Mouse (Mus musculus) limb, embryonic 12.5 days (tissue): ENCODE measurements at regions not wholly inside any gene's neighbourhood (a gene's known extent, or its start where the extent isn't known, plus 50 kb on each side); places are given as distances from the start of the nearest gene placed in this dataset.

Experiments
- ATAC-seq: fragments of 200-750 bp; cut with Nextera tagmentation; 2 replicates; pipeline ENCODE4 v1.8.0; 2017; ENCODE audit warnings: low read depth, moderate TSS enrichment; ENCODE audit not compliant: insufficient number of reproducible peaks, insufficient read depth, low FRiP score, low TSS enrichment
- H3K27ac ChIP-seq: fragments of 300-500 bp; sonication (generic); 2 replicates; pipeline ENCODE4 v1.5.1; 2016; ENCODE audit warnings: mild to moderate bottlenecking, moderate library complexity
- H3K27me3 ChIP-seq: fragments of 300-500 bp; sonication (generic); 2 replicates; pipeline ENCODE4 v1.6.1; 2016; ENCODE audit warnings: mild to moderate bottlenecking, moderate library complexity
- H3K36me3 ChIP-seq: fragments of 300-500 bp; sonication (generic); 2 replicates; pipeline ENCODE4 v1.6.1; 2016; ENCODE audit warnings: mild to moderate bottlenecking, moderate library complexity
- H3K4me1 ChIP-seq: fragments of 300-500 bp; sonication (generic); replicated peaks from 2 replicates; pipeline ENCODE4 v1.6.1; 2016
- H3K4me2 ChIP-seq: fragments of 300-500 bp; sonication (generic); 2 replicates; pipeline ENCODE4 v1.6.1; 2016; ENCODE audit warnings: mild to moderate bottlenecking, moderate library complexity
- H3K4me3 ChIP-seq: fragments of 300-500 bp; sonication (generic); replicated peaks from 2 replicates; pipeline ENCODE4 v1.5.1; 2016; ENCODE audit warnings: mild to moderate bottlenecking
- H3K9ac ChIP-seq: fragments of 300-500 bp; sonication (generic); replicated peaks from 2 replicates; pipeline ENCODE4 v1.6.1; 2016; ENCODE audit warnings: mild to moderate bottlenecking, moderate library complexity
- H3K9me3 ChIP-seq: fragments of 300-500 bp; sonication (generic); 2 replicates; pipeline ENCODE4 v1.6.1; 2016; ENCODE audit warnings: mild to moderate bottlenecking, moderate library complexity
- whole genome bisulfite sequencing: fragments of 180-500 bp; shearing (Covaris S2); methylation state at CpG from one replicate; pipeline ENCODE4 v1.1.7; 2016; 5-methylcytosine and 5-hydroxymethylcytosine counted together

DNA sequence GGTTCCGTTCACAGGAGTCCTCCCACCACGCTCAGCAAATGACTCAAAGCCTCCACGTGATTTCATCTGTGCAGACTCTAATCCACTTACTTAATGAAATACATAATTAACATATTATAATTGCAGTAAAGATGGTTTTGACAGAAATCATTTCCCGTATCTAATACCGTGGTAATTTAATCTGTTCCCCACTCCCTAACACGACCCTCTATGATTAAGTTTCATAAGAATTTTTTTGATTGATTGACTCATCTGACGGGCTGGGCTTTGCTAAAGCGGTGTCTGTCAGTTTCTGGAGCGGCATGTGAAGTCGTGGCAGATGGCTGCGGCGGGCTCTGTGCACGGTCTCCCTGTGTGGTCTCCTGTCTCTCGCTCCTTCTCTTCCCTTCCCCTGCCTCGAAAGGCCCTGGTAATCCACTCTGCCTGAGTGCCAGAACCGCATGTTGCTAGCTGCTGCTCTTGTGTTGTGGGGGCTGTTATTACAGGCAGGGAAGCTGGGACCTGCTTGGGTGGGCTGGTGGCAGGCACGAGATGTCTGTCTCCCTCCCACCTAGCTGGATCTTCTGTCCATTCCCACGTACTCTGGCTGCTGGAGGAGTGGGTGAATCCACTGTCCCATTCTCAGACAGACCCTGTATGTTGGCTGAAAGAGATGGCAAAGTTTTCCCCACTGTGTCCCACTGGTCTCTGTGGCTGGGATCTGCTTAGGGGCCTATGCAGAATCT, 195.0 kb downstream of the Tshz3 start:
- 0 out of 2 replicates have a peak, but pooled peaks have one; percentile 55 for ATAC-seq
- Histone ChIP-seq H3K27me3 (no peaks in the 10 kb centered on the region), H3K4me1 (peaks cover 11% of the 10 kb centered on the region), H3K27ac (no peak overlapping the region), H3K9me3 (peaks cover 5% of the 10 kb centered on the region; the same call in 1 of the 2 replicates), H3K36me3 (no peaks in the 10 kb centered on the region), H3K4me2 (no peak overlapping the region), H3K9ac (no peak overlapping the region), H3K4me3 (no peak overlapping the region)
- 56% methylated on average over 18 of the region's 18 CpGs for WGBS

- no peak overlapping the region for H3K4me3 ChIP-seq
- 56% methylated on average over 12 of the region's 12 CpGs for WGBS
- H3K4me2 ChIP-seq: peak overlapping the region; percentile 18
- no peaks in the 10 kb centered on the region for H3K9me3 ChIP-seq
- no peaks in the 10 kb centered on the region for H3K27me3 ChIP-seq
- no peak for ATAC-seq
- H3K36me3 ChIP-seq: no peaks in the 10 kb centered on the region
- H3K27ac ChIP-seq: no peak overlapping the region
- no peak overlapping the region for H3K9ac ChIP-seq
- peaks cover 11% of the 10 kb centered on the region for H3K4me1 ChIP-seq
Measured at GRCm38 (mm10) chr7:36896339-36896738, 198.4 kb downstream of the Tshz3 start.

- Histone ChIP-seq H3K4me2 (no peak overlapping the region), H3K27me3 (no peaks in the 10 kb centered on the region), H3K27ac (no peak overlapping the region), H3K9ac (no peak overlapping the region), H3K4me3 (no peak overlapping the region), H3K4me1 (peaks cover 1% of the 10 kb centered on the region), H3K36me3 (no peaks in the 10 kb centered on the region), H3K9me3 (no peaks in the 10 kb centered on the region)
- no peak for ATAC-seq
- 86% methylated on average over 5 of the region's 5 CpGs for WGBS
Measured at GRCm38 (mm10) chr7:36901537-36901936, 203.6 kb downstream of the Tshz3 start.

- ATAC-seq: no peak
- Histone ChIP-seq H3K36me3 (no peaks in the 10 kb centered on the region), H3K4me1 (no peaks in the 10 kb centered on the region), H3K4me2 (no peak overlapping the region), H3K4me3 (no peak overlapping the region), H3K9me3 (no peaks in the 10 kb centered on the region), H3K27ac (no peak overlapping the region), H3K9ac (no peak overlapping the region), H3K27me3 (no peaks in the 10 kb centered on the region)
- WGBS: 91% methylated on average over 3 of the region's 3 CpGs
Measured at GRCm38 (mm10) chr7:36913304-36913703, 215.4 kb downstream of the Tshz3 start.

DNA sequence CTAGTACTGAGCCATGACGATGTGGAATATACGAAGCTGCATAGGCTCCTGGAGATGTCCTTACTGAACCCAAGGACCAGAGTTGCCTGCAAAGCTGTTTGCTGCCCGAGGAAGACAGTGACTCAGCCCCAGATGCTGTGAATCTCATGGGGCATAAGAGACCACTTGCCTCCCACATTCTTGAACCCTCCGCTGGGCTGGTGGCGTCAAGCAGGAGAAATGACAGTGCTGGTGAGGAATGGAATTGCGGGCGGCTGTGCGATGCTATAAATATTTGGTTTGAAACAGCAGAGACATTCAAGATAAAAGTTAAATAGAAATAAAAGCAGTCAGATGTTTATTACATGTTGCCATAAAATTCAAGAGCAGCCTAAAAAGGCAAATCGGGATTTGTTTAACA, 216.3 kb downstream of the Tshz3 start:
- Histone ChIP-seq H3K36me3 (no peaks in the 10 kb centered on the region), H3K9me3 (no peaks in the 10 kb centered on the region), H3K27ac (no peak overlapping the region), H3K4me3 (no peak overlapping the region), H3K9ac (no peak overlapping the region), H3K4me2 (no peak overlapping the region), H3K4me1 (no peaks in the 10 kb centered on the region), H3K27me3 (no peaks in the 10 kb centered on the region)
- WGBS: 84% methylated on average over 9 of the region's 9 CpGs
- no peak for ATAC-seq

DNA sequence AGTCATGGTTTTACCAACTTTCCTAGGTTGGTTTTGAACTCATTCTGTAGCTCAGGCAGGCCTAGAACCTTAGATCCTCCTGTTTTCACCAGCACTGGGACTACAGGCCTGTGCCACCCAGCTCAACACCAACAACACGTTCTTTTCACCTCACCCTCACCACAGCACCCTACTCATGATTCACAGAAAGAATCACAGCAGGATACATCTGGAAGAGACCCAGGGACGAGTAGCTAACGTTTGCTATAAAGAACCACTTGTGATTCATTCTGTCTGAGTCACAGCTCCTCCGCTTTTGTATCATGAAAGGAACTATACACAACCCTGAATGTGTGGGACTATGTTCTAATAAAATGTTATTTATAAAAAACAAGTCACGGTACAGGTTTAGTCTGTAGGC, 217.3 kb downstream of the Tshz3 start:
- no peak overlapping the region for H3K9ac ChIP-seq
- ATAC-seq: no peak
- H3K27me3 ChIP-seq: no peaks in the 10 kb centered on the region
- no peaks in the 10 kb centered on the region for H3K36me3 ChIP-seq
- H3K9me3 ChIP-seq: no peaks in the 10 kb centered on the region
- 69% methylated on average over 5 of the region's 5 CpGs for WGBS
- no peak overlapping the region for H3K4me2 ChIP-seq
- no peaks in the 10 kb centered on the region for H3K4me1 ChIP-seq
- H3K27ac ChIP-seq: no peak overlapping the region
- H3K4me3 ChIP-seq: no peak overlapping the region

- H3K9ac ChIP-seq: no peak overlapping the region
- H3K4me1 ChIP-seq: no peaks in the 10 kb centered on the region
- H3K9me3 ChIP-seq: no peaks in the 10 kb centered on the region
- no peak overlapping the region for H3K27ac ChIP-seq
- ATAC-seq: no peak
- no peaks in the 10 kb centered on the region for H3K27me3 ChIP-seq
- H3K4me3 ChIP-seq: no peak overlapping the region
- no peaks in the 10 kb centered on the region for H3K36me3 ChIP-seq
- 73% methylated on average over 9 of the region's 9 CpGs for WGBS
- H3K4me2 ChIP-seq: no peak overlapping the region
Measured at GRCm38 (mm10) chr7:36917011-36917410, 219.1 kb downstream of the Tshz3 start.

DNA sequence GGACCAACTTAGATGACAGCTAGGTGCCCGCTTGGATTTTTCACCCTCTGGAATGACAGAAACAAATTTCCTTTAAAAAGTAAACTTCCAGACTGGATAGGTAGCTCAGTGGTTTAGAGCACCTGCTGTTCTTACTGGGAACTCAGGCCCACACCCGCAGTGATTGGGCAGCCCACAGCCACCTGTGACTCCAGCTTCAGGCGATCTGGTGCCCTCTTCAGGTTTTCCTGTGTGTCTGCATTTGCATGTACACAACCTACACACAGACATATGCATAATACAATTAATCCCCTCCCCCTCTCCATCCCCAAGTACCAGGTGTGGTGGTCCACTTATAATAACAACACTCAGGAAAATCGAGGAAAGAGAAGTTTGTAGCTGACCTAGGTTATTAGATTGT, 221.5 kb downstream of the Tshz3 start:
- no peak for ATAC-seq
- no peaks in the 10 kb centered on the region for H3K27me3 ChIP-seq
- H3K4me2 ChIP-seq: no peak overlapping the region
- no peak overlapping the region for H3K4me3 ChIP-seq
- H3K9me3 ChIP-seq: no peaks in the 10 kb centered on the region
- H3K9ac ChIP-seq: no peak overlapping the region
- 75% methylated on average over 4 of the region's 4 CpGs for WGBS
- no peaks in the 10 kb centered on the region for H3K4me1 ChIP-seq
- no peaks in the 10 kb centered on the region for H3K36me3 ChIP-seq
- no peak overlapping the region for H3K27ac ChIP-seq

- no peak overlapping the region for H3K4me3 ChIP-seq
- no peak for ATAC-seq
- no peak overlapping the region for H3K4me2 ChIP-seq
- no peak overlapping the region for H3K27ac ChIP-seq
- H3K27me3 ChIP-seq: no peaks in the 10 kb centered on the region
- no peak overlapping the region for H3K9ac ChIP-seq
- WGBS: 65% methylated on average over 14 of the region's 14 CpGs
- no peaks in the 10 kb centered on the region for H3K36me3 ChIP-seq
- no peaks in the 10 kb centered on the region for H3K9me3 ChIP-seq
- H3K4me1 ChIP-seq: no peaks in the 10 kb centered on the region
Measured at GRCm38 (mm10) chr7:36921003-36921402, 223.1 kb downstream of the Tshz3 start.

DNA sequence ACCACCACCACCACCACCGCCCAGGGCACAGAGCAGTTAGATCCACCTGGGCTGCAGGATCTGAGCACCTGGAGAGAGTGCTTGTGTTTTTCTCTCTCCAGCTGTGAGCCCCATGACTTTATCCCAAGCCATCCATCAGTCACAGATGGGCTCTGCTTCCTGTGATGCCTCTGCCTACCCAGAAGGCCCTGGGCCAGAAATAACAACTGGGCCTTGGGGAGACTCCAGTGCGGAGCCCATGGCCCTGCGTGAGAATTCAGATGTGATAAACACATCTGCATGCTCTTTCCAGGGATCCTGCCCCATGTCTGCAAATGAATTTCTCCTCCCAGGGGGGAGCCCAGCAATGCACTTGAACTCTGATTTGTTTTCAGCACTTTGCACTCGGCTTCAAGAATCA, 235.6 kb downstream of the Tshz3 start:
- ATAC-seq: no peak
- no peak overlapping the region for H3K4me3 ChIP-seq
- no peak overlapping the region for H3K4me2 ChIP-seq
- no peak overlapping the region for H3K9ac ChIP-seq
- WGBS: 72% methylated on average over 4 of the region's 4 CpGs
- H3K4me1 ChIP-seq: peaks cover 32% of the 10 kb centered on the region
- no peaks in the 10 kb centered on the region for H3K27me3 ChIP-seq
- 0 out of 2 replicates have a peak overlapping the region, but pooled peaks have one; percentile 17 for H3K27ac ChIP-seq
- H3K36me3 ChIP-seq: no peaks in the 10 kb centered on the region
- no peaks in the 10 kb centered on the region for H3K9me3 ChIP-seq

DNA sequence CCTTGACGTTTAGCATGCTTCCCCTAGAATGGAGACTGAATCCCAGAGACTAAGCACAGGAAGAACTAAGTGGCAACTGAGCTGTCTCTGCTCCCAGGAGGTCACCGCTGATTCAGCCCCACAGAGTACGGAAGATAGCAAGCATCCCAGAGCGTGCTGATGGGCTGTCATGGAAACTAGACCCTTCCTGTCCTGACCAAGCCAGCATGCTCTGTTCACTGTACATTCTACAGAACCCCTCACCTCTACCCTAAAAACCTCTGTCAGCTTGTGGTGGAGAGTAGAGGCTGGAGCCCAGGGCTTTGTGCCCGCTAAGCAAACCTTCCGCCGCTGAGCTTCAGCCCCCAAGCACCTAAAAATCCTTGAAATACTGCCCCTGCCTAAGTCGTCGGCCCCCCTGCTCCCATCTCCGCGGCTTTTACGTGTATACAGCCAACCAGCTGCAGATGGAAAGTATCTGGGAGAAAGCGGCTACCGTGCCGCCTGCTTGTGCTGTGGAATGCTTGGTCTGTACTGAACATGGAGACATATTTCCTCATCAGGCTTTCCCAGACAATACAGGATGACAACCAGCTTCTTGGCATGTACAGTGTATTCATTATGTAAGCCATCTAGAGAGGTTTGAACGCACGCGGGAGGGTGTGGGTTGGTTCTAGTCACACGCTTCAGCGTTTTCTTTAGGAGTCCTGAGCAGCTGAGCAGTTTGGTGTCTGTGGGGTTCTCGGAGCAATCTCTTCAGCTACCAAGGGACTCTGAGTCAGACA, 237.1 kb downstream of the Tshz3 start:
- H3K27ac ChIP-seq: no peak overlapping the region
- WGBS: 63% methylated on average over 21 of the region's 21 CpGs
- H3K4me1 ChIP-seq: peaks cover 25% of the 10 kb centered on the region
- no peak overlapping the region for H3K4me3 ChIP-seq
- no peak overlapping the region for H3K9ac ChIP-seq
- ATAC-seq: no peak
- no peaks in the 10 kb centered on the region for H3K27me3 ChIP-seq
- H3K36me3 ChIP-seq: no peaks in the 10 kb centered on the region
- no peaks in the 10 kb centered on the region for H3K9me3 ChIP-seq
- H3K4me2 ChIP-seq: peak overlapping the region; percentile 28; the same call in 1 of the 2 replicates
